Comparison of ENCODE assay signal across 29 mouse cellular contexts in genomic region chr2:168661802-168662201, GRCm38 (mm10).
A peak's percentile ranks its signal among the peaks of the same experiment; 100 is the strongest.
DNase-seq lines count a peak whose midpoint lies in the region; ATAC-seq and TF ChIP-seq lines count a peak whose summit lies in the region.
"Had no signal": no experiment of that assay in that cellular context is flagged by ENCODE, and none has a peak within 500 bp of the region (broad histone marks: within the 10 kb centered on the region; RNA-seq: fewer than 3 reads in every experiment).

No protein-coding gene starts in this region.

- no peak overlapping the region for H3K9ac ChIP-seq in intestine, postnatal 0 days (ENCODE audit: low read depth, low read length)
- no peak overlapping the region for H3K9ac ChIP-seq in intestine, embryonic 16.5 days (ENCODE audit: low read depth, low read length)
- H3K9ac ChIP-seq in liver, embryonic 14.5 days (replicated peaks), result no peak overlapping the region
- H3K9ac ChIP-seq in liver, postnatal 0 days (replicated peaks), result no peak overlapping the region
- H3K9ac ChIP-seq in stomach, embryonic 14.5 days (replicated peaks; ENCODE audit: low read depth, low read length), result no peak overlapping the region
- no peak overlapping the region for H3K9ac ChIP-seq in stomach, postnatal 0 days (ENCODE audit: low read length)
- H3K9ac ChIP-seq: heart, embryonic 15.5 days; hindbrain, embryonic 12.5 days; limb, embryonic 13.5 days; liver, embryonic 12.5 days; lung, embryonic 15.5 days; midbrain, embryonic 13.5 days; neural tube, embryonic 12.5 days had no signal

- no peak overlapping the region for H3K4me3 ChIP-seq in intestine, postnatal 0 days (ENCODE audit: low read depth, low read length)
- H3K4me3 ChIP-seq in intestine, embryonic 16.5 days (ENCODE audit: low read length), result no peak overlapping the region
- H3K4me3 ChIP-seq in liver, embryonic 14.5 days (ENCODE audit: insufficient read depth in 1 of 2, low read depth in 2 of 2, low read length in 2 of 2), result no peak overlapping the region
- H3K4me3 ChIP-seq in liver, postnatal 0 days (ENCODE audit: low read depth, low read length), result no peak overlapping the region
- no peak overlapping the region for H3K4me3 ChIP-seq in stomach, embryonic 14.5 days (ENCODE audit: low read depth, low read length)
- H3K4me3 ChIP-seq in stomach, postnatal 0 days (ENCODE audit: low read depth, low read length), result no peak overlapping the region
- H3K4me3 ChIP-seq: erythroblast, embryonic 14.5 days; heart, embryonic 10.5 days; heart, embryonic 15.5 days; hindbrain, embryonic 12.5 days; layer of hippocampus, adult 2 months; limb, embryonic 13.5 days; liver, embryonic 12.5 days; lung, embryonic 15.5 days; midbrain, embryonic 13.5 days; myocyte; neural tube, embryonic 12.5 days had no signal

- H3K4me1 ChIP-seq in intestine, postnatal 0 days (replicated peaks; ENCODE audit: control insufficient read depth, insufficient read depth, low read length), result no peaks in the 10 kb centered on the region
- H3K4me1 ChIP-seq in intestine, embryonic 16.5 days (ENCODE audit: control insufficient read depth, insufficient read depth, low read length), result no peaks in the 10 kb centered on the region; the same call in 1 of the 2 replicates
- H3K4me1 ChIP-seq in liver, embryonic 14.5 days (replicated peaks; ENCODE audit: control insufficient read depth in 2 of 2, insufficient read depth in 2 of 2, low read length in 1 of 2), result no peaks in the 10 kb centered on the region; a peak in 2 of 4 replicates
- H3K4me1 ChIP-seq in liver, postnatal 0 days (ENCODE audit: insufficient read depth), result no peaks in the 10 kb centered on the region
- no peaks in the 10 kb centered on the region for H3K4me1 ChIP-seq in stomach, embryonic 14.5 days (ENCODE audit: control insufficient read depth, insufficient read depth, low read length)
- no peaks in the 10 kb centered on the region for H3K4me1 ChIP-seq in stomach, postnatal 0 days (replicated peaks; ENCODE audit: control insufficient read depth, insufficient read depth)
- H3K4me1 ChIP-seq: hindbrain, embryonic 12.5 days; limb, embryonic 13.5 days; lung, embryonic 15.5 days; midbrain, embryonic 13.5 days; neural tube, embryonic 12.5 days had no signal

- H3K27ac ChIP-seq in intestine, postnatal 0 days (ENCODE audit: low read depth, low read length), result no peak overlapping the region
- H3K27ac ChIP-seq in intestine, embryonic 16.5 days (ENCODE audit: low read length), result no peak overlapping the region
- no peak overlapping the region for H3K27ac ChIP-seq in liver, embryonic 14.5 days
- H3K27ac ChIP-seq in liver, postnatal 0 days (ENCODE audit: low read depth), result no peak overlapping the region
- no peak overlapping the region for H3K27ac ChIP-seq in stomach, embryonic 14.5 days (ENCODE audit: low read length)
- H3K27ac ChIP-seq in stomach, postnatal 0 days (replicated peaks), result no peak overlapping the region
- H3K27ac ChIP-seq: heart, embryonic 15.5 days; hindbrain, embryonic 12.5 days; layer of hippocampus, adult 2 months; limb, embryonic 13.5 days; liver, embryonic 12.5 days; lung, embryonic 15.5 days; midbrain, embryonic 13.5 days; neural tube, embryonic 12.5 days had no signal

- TF ChIP-seq EP300 in liver, embryonic 14.5 days (IDR thresholded peaks at IDR 0.05; ENCODE audit: low read depth), result no peak
- TF ChIP-seq EP300 in liver, postnatal 0 days (IDR thresholded peaks at IDR 0.05; ENCODE audit: low read depth), result no peak
- no peak for TF ChIP-seq EP300 in stomach, postnatal 0 days (optimal IDR thresholded peaks at IDR 0.05)

- no peak overlapping the region for H3K4me2 ChIP-seq in intestine, postnatal 0 days (replicated peaks; ENCODE audit: low read depth)
- no peak overlapping the region for H3K4me2 ChIP-seq in intestine, embryonic 16.5 days (ENCODE audit: low read depth, low read length)
- H3K4me2 ChIP-seq in liver, embryonic 14.5 days (ENCODE audit: low read depth), result no peak overlapping the region
- no peak overlapping the region for H3K4me2 ChIP-seq in liver, postnatal 0 days (ENCODE audit: low read depth, low read length)
- H3K4me2 ChIP-seq in stomach, embryonic 14.5 days (replicated peaks; ENCODE audit: low read depth, low read length), result no peak overlapping the region
- H3K4me2 ChIP-seq in stomach, postnatal 0 days (replicated peaks; ENCODE audit: low read depth), result no peak overlapping the region
- H3K4me2 ChIP-seq: heart, embryonic 15.5 days; hindbrain, embryonic 12.5 days; limb, embryonic 13.5 days; liver, embryonic 12.5 days; lung, embryonic 15.5 days; midbrain, embryonic 13.5 days; neural tube, embryonic 12.5 days had no signal

- H3K27me3 ChIP-seq in intestine, postnatal 0 days (replicated peaks; ENCODE audit: control insufficient read depth, insufficient read depth, low read length), result no peaks in the 10 kb centered on the region
- no peaks in the 10 kb centered on the region for H3K27me3 ChIP-seq in intestine, embryonic 16.5 days (replicated peaks; ENCODE audit: control insufficient read depth, insufficient read depth, low read length)
- H3K27me3 ChIP-seq in liver, embryonic 14.5 days (ENCODE audit: control insufficient read depth, insufficient read depth, low read length), result no peaks in the 10 kb centered on the region
- no peaks in the 10 kb centered on the region for H3K27me3 ChIP-seq in liver, postnatal 0 days (ENCODE audit: insufficient read depth, low read length)
- no peaks in the 10 kb centered on the region for H3K27me3 ChIP-seq in stomach, embryonic 14.5 days (ENCODE audit: control insufficient read depth, insufficient read depth, low read length)
- no peaks in the 10 kb centered on the region for H3K27me3 ChIP-seq in stomach, postnatal 0 days (ENCODE audit: control insufficient read depth, insufficient read depth, low read length)
- H3K27me3 ChIP-seq: heart, embryonic 15.5 days; hindbrain, embryonic 12.5 days; limb, embryonic 13.5 days; liver, embryonic 12.5 days; lung, embryonic 15.5 days; midbrain, embryonic 13.5 days; neural tube, embryonic 12.5 days had no signal

- ATAC-seq in intestine, postnatal 0 days, result no peak
- no peak for ATAC-seq in intestine, embryonic 16.5 days
- no peak for ATAC-seq in liver, embryonic 14.5 days (ENCODE audit: insufficient read depth)
- ATAC-seq in liver, postnatal 0 days, result no peak
- ATAC-seq in stomach, embryonic 14.5 days (ENCODE audit: insufficient number of reproducible peaks, insufficient read depth, low FRiP score, low read depth), result peak; percentile 28; the same call in 1 of the 2 replicates
- ATAC-seq in stomach, postnatal 0 days (ENCODE audit: low FRiP score, low TSS enrichment), result no peak
- ATAC-seq: liver, embryonic 12.5 days; midbrain, embryonic 13.5 days had no signal

- WGBS in intestine, postnatal 0 days, result 66% methylated on average over 15 of the region's 15 CpGs
- 60% methylated on average over 15 of the region's 15 CpGs for WGBS in intestine, embryonic 16.5 days
- WGBS in liver, embryonic 14.5 days (ENCODE audit: insufficient replicate concordance), result 60% methylated on average over 15 of the region's 15 CpGs
- 65% methylated on average over 15 of the region's 15 CpGs for WGBS in liver, postnatal 0 days (ENCODE audit: insufficient replicate concordance)
- WGBS in stomach, embryonic 14.5 days, result 53% methylated on average over 15 of the region's 15 CpGs
- 59% methylated on average over 15 of the region's 15 CpGs for WGBS in stomach, postnatal 0 days

- peaks cover 11% of the 10 kb centered on the region; the same call in 1 of the 2 replicates for H3K36me3 ChIP-seq in intestine, postnatal 0 days (ENCODE audit: control insufficient read depth, insufficient read depth)
- no peaks in the 10 kb centered on the region for H3K36me3 ChIP-seq in intestine, embryonic 16.5 days (ENCODE audit: control insufficient read depth, insufficient read depth, low read length)
- H3K36me3 ChIP-seq in liver, embryonic 14.5 days (replicated peaks; ENCODE audit: control insufficient read depth, insufficient read depth, low read depth), result no peaks in the 10 kb centered on the region
- H3K36me3 ChIP-seq in liver, postnatal 0 days (replicated peaks; ENCODE audit: insufficient read depth, low read length), result no peaks in the 10 kb centered on the region
- no peaks in the 10 kb centered on the region for H3K36me3 ChIP-seq in stomach, embryonic 14.5 days (ENCODE audit: control insufficient read depth, insufficient read depth, low read length)
- H3K36me3 ChIP-seq in stomach, postnatal 0 days (ENCODE audit: control insufficient read depth, insufficient read depth, low read length), result no peaks in the 10 kb centered on the region
- H3K36me3 ChIP-seq: G1E; heart, embryonic 10.5 days; heart, embryonic 15.5 days; liver, embryonic 12.5 days; lung, embryonic 15.5 days had no signal

- H3K9me3 ChIP-seq in intestine, postnatal 0 days (ENCODE audit: control insufficient read depth), result no peaks in the 10 kb centered on the region
- H3K9me3 ChIP-seq in intestine, embryonic 16.5 days (ENCODE audit: control insufficient read depth, low read length), result no peaks in the 10 kb centered on the region
- H3K9me3 ChIP-seq in liver, embryonic 14.5 days (ENCODE audit: control insufficient read depth, low read length), result no peaks in the 10 kb centered on the region
- H3K9me3 ChIP-seq in liver, postnatal 0 days (ENCODE audit: low read length), result no peaks in the 10 kb centered on the region
- no peaks in the 10 kb centered on the region for H3K9me3 ChIP-seq in stomach, embryonic 14.5 days (ENCODE audit: control insufficient read depth, low read depth, low read length)
- no peaks in the 10 kb centered on the region for H3K9me3 ChIP-seq in stomach, postnatal 0 days (ENCODE audit: control insufficient read depth, low read length)
- H3K9me3 ChIP-seq: heart, embryonic 10.5 days; heart, embryonic 15.5 days; hindbrain, embryonic 12.5 days; limb, embryonic 13.5 days; liver, embryonic 12.5 days; lung, embryonic 15.5 days; midbrain, embryonic 13.5 days; neural tube, embryonic 12.5 days had no signal

- TF ChIP-seq CTCF in intestine, postnatal 0 days (IDR thresholded peaks at IDR 0.05; ENCODE audit: low read depth), result peak; percentile 14; the same call in 1 of the 2 replicates
- peak; percentile 18; the same call in 1 of the 2 replicates for TF ChIP-seq CTCF in liver, embryonic 14.5 days (IDR thresholded peaks at IDR 0.05; ENCODE audit: low read depth)
- no peak for TF ChIP-seq CTCF in liver, postnatal 0 days (IDR thresholded peaks at IDR 0.05; ENCODE audit: low read depth)
- TF ChIP-seq CTCF in stomach, postnatal 0 days (IDR thresholded peaks at IDR 0.05; ENCODE audit: low read depth), result no peak

- DNase-seq in liver, embryonic 14.5 days (ENCODE audit: low read depth in 3 of 3, low spot score in 3 of 3), result no peak
- no peak for DNase-seq in liver, postnatal 0 days
- DNase-seq in stomach, postnatal 0 days (ENCODE audit: low spot score), result no peak
- DNase-seq in right cerebral cortex, postnatal 10 days (ENCODE audit: low spot score in 2 of 2), result no peak
- DNase-seq: adrenal gland, postnatal 14 days; B cell, adult 2 months; gastrocnemius, postnatal 10 days; heart, postnatal 36 days; kidney, adult 18-20 months; kidney, postnatal 25 days; lung, postnatal 36 days; right cerebral cortex, adult 18-20 months; right cerebral cortex, postnatal 4 days; thymus, postnatal 4 days had no signal

Comparison
In these comparisons a context has a peak if more than half of its experiments do, and no peak if none do; other contexts are left out.
1. CTCF ChIP-seq: peak in intestine, postnatal 0 days (single experiment) and liver, embryonic 14.5 days (single experiment); none in liver, postnatal 0 days (single experiment) and stomach, postnatal 0 days (single experiment).